Mouse (Mus musculus): ENCODE data around the gene Zfp239.

Gene Zfp239

GRCm38 (mm10) chr6:117907301-117907978, 45.5 kb downstream of the Zfp239 start:
- peak; percentile 91 to 95 for DNase-seq

- no peak for DNase-seq
Observed at GRCm38 (mm10) chr6:117907979-117908355, 46.1 kb downstream of the Zfp239 start.

GRCm38 (mm10) chr6:117908424-117908900, 46.6 kb downstream of the Zfp239 start:
- DNase-seq: peak; percentile 20 to 27

- DNase-seq: no peak
Observed at GRCm38 (mm10) chr6:117910120-117910661, 48.3 kb downstream of the Zfp239 start.

GRCm38 (mm10) chr6:117914541-117914940, 52.6 kb downstream of the Zfp239 start:
- no peak for DNase-seq

- DNase-seq: no peak
Observed at GRCm38 (mm10) chr6:117916205-117916736, 54.4 kb downstream of the Zfp239 start.

GRCm38 (mm10) chr6:117916737-117917426, 55.0 kb downstream of the Zfp239 start:
- peak; percentile 91 to 94 for DNase-seq

GRCm38 (mm10) chr6:117917576-117917975, 55.7 kb downstream of the Zfp239 start:
- peak; percentile 80 to 81 for DNase-seq

- DNase-seq: no peak
Observed at GRCm38 (mm10) chr6:117918043-117918442, 56.1 kb downstream of the Zfp239 start.

GRCm38 (mm10) chr6:117920659-117921640, 59.0 kb downstream of the Zfp239 start:
- peak; percentile 42 to 50 for DNase-seq

GRCm38 (mm10) chr6:117922041-117922440, 60.1 kb downstream of the Zfp239 start:
- DNase-seq: no peak

Data from kidney, postnatal 36 days (tissue).